Mouse (Mus musculus): ENCODE measurements at regions not wholly inside any gene's neighbourhood (a gene's known extent, or its start where the extent isn't known, plus 50 kb on each side); places are given as distances from the start of the nearest gene placed in this dataset. TPM values are rescaled to one million over a fixed set of nuclear protein-coding genes. Genes with fewer than 3 reads are reported as not detected.

Small RNAs in the stretch of these regions (microRNA-seq; reads per million reads assigned to microRNA genes)
- not detected for gene Gm22696

Measured in heart, adult 8-10 months (tissue).